ENCODE assay signal across 8 mouse cellular contexts in the genomic region with DNA sequence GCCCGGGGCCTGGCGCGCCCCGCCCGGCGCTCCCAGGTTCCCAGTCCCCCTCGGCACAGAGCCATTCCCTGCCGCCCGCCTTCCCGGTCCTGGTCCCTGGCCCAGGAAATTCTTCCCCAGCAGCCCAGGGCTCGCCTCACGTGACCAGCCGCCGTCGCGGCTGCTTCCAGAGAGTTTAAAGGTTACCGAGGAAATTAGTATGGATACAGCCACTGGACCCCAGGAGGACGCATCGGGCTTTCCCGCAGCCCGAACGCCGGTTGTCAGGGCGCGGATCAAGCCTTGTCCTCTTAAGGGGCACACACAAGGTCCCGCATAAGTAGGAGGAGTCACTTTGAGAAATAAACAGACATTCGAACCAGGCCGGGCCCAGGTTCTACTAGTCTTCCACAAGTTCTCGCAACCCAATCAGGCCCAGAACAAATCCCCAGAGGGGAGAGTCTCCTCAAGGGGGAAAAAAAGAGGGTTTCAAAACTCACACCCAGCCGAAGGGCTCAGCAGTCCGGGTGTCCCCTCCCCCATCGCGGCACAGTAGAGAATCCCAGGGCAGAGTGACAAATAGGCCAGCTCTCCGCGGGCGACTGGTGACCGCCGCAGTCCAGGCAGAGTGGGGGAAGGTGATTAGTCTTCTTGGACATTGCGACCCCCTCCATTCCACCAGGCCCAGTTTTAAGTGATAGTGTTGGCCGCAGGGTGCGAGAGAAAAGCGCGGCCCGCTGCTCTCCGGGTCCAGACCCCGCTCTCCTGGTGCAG. TPM values are rescaled to one million over a fixed set of nuclear protein-coding genes. Genes with fewer than 3 reads are reported as not detected.
DNase-seq lines count a peak whose midpoint lies in the region; ATAC-seq lines count a peak whose summit lies in the region.

No protein-coding gene starts in this region.

- H3K9ac ChIP-seq in hindbrain, embryonic 12.5 days: peak overlapping the region; percentile 70

- H3K4me2 ChIP-seq in hindbrain, embryonic 12.5 days (replicated peaks): peak overlapping the region; percentile 92

- H3K4me3 ChIP-seq in hindbrain, embryonic 12.5 days: peak overlapping the region; percentile 58

- peaks cover 27% of the 10 kb centered on the region for H3K4me1 ChIP-seq in hindbrain, embryonic 12.5 days

- under 1% methylated on average over 46 of the region's 46 CpGs for WGBS in hindbrain, embryonic 12.5 days

- ATAC-seq in hindbrain, embryonic 12.5 days (ENCODE audit: low FRiP score): peak; percentile 76

- H3K27ac ChIP-seq in hindbrain, embryonic 12.5 days: peak overlapping the region; percentile 87

- peak; percentile 33 for DNase-seq in MEL-GATA-1-ER (ENCODE audit: extremely low read depth, low read depth)
- DNase-seq in cerebellum, adult 11-12 months: peak; percentile 83
- peak; percentile 60 for DNase-seq in forelimb bud, embryonic 11.5 days (ENCODE audit: low read depth, low spot score)
- peak; percentile 48 to 64 for DNase-seq in layer of hippocampus, postnatal 25 days (ENCODE audit: extremely low spot score in 1 of 2, low spot score in 1 of 2)
- peak; percentile 87 to 92 for DNase-seq in lung, postnatal 4 days
- DNase-seq in right cerebral cortex, adult 18-20 months: peak; percentile 70
- peak; percentile 75 to 82 for DNase-seq in urinary bladder, adult 18-20 months (ENCODE audit: low spot score in 2 of 2)

- peaks cover 7% of the 10 kb centered on the region; the same call in 1 of the 2 replicates for H3K27me3 ChIP-seq in hindbrain, embryonic 12.5 days

- no peaks in the 10 kb centered on the region for H3K36me3 ChIP-seq in hindbrain, embryonic 12.5 days

- H3K9me3 ChIP-seq in hindbrain, embryonic 12.5 days (replicated peaks): no peaks in the 10 kb centered on the region

RNA-seq across cellular contexts. Expression of gene Prkce, which starts 0.8 kb away (rescaled TPM):
- 11.0 and 12.0 TPM in 2 replicates for polyA plus RNA-seq in hindbrain, embryonic 12.5 days (2016; fragmentation: Nextera tagmentation; extraction: Ambion mirVana)
- total RNA-seq in layer of hippocampus, postnatal 25 days (2021): 100 to 1,000 TPM; 388 to 432 TPM

RNA-seq across cellular contexts. Expression of gene Srbd1, which starts 21.8 kb away (rescaled TPM):
- polyA plus RNA-seq in hindbrain, embryonic 12.5 days (2016; fragmentation: Nextera tagmentation; extraction: Ambion mirVana): 22.6 and 24.1 TPM in 2 replicates
- total RNA-seq in layer of hippocampus, postnatal 25 days (2021): 10 to 100 TPM; 14.4 to 15.1 TPM

Comparison
In these comparisons a context has a peak if more than half of its experiments do, and no peak if none do; other contexts are left out.
1. Peak in every context shown above with its lines: DNase-seq, ATAC-seq, H3K4me3 ChIP-seq and H3K27ac ChIP-seq.
2. DNase-seq: peak in every context shown above with its lines; median percentile 90 in lung, postnatal 4 days; 83 in cerebellum, adult 11-12 months; 78 in urinary bladder, adult 18-20 months; 70 in right cerebral cortex, adult 18-20 months; 60 in forelimb bud, embryonic 11.5 days; 56 in layer of hippocampus, postnatal 25 days; 33 in MEL-GATA-1-ER.